Mouse (Mus musculus): Measurements from ENCODE around the gene 1700007K13Rik. TPM values are rescaled to one million over a fixed set of nuclear protein-coding genes. Genes with fewer than 3 reads are reported as not detected.

1700007K13Rik gene
- polyA plus RNA-seq (2012; fragmentation: generic; extraction: Trizol), result 1 to 10 TPM in 1 of 2 experiments, under 1 TPM in 1; 0.63 to 1.1 TPM

DNA sequence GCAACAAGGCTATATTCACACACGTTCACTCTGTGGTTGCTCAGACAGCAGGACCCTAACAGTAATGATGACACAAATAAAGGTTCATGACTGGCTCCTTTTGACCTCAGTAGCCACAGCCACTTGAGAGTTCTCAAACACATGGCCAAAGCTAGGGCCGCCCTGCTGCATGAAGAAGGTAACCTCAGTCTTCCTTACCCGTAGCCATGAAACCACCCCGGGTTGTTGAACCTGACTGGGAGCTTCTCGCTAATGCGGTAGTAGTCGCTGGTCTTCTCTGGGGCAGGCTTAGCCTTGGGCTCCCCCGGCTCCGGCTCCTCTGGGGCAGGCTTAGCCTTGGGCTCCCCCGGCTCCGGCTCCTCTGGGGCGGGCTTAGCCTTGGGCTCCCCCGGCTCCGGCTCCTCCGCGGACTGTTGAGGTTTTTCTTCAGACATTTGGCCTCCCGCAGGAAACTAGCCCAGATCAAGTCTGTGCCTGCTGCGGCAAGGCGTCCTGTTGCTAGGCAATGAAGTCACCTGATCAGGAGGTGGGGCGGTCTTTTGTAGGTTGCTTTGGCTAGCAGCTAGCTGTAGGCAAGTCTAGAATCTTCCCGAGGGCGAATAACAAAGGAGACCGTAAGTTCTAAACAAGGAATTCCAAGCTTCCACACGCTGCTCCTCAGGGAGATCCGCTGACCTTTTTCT, at the start of gene 1700007K13Rik:
Gene 1700007K13Rik, minus strand, starts transcription at position 497 of the 683 bp plus-strand sequence.

GRCm38 (mm10) chr2:28512798-28513401, 46.8 kb upstream of the 1700007K13Rik start, which contains the start of gene Ralgds:
Ralgds (plus strand) TSS chr2:28513125.

GRCm38 (mm10) chr2:28505795-28506194, 39.7 kb upstream of the 1700007K13Rik start, which contains the start of gene Gm10134:
Gm10134 (plus strand) TSS chr2:28506095.

GRCm38 (mm10) chr2:28496671-28497070, 30.5 kb upstream of the 1700007K13Rik start, which contains the start of gene Gbgt1:
Gbgt1 (plus strand) TSS chr2:28496891.

DNA sequence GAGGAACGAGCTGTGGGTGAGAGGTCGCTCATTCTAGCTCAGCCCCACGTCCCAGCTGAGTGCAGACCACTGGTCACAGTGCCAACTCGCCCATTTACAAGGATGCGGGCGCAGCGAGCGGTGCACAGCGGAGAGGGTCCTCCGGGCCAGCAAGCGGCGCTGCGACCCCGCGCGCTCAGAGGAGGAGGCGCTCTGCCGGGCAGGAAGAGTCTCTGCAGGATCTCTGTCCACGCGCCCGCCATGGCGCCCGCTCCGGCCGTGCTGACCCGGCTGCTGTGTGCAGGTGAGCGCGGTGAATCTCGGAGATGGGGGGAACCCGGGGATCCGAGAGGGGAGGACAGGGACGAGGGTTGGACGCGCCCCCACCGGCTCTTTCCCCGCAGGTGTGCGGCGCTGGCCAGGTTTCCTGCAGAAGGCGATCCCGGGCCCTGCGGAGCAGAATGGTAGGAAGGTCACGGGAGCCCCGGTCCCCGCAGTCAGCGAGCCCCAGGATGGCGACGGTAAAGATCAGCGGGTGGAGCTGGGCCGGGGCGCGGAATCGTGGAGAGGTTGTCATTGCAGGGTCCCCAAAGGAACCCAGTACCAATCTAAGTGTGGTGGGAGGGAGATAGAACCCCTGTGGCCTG, 1.8 kb upstream of the 1700007K13Rik start, which contains the start of gene Mrps2:
Gene Mrps2, plus strand, starts transcription at position 207 of the 626 bp plus-strand sequence.

GRCm38 (mm10) chr2:28446515-28447314, 19.4 kb downstream of the 1700007K13Rik start, which contains the start of gene Ppp1r26:
Ppp1r26 (plus strand) TSS chr2:28446800.

Other genes with a start within 250 kb of the 1700007K13Rik start
- gene Ppp1r26, start 19.5 kb downstream of the 1700007K13Rik start, polyA plus RNA-seq (2012; fragmentation: generic; extraction: Trizol), result under 1 TPM in 1 of 2 experiments, not detected in 1; 0.04 TPM
- 10 to 100 TPM; 12.9 to 17.0 TPM for gene Mrps2, start 1.7 kb upstream of the 1700007K13Rik start, polyA plus RNA-seq (2012; fragmentation: generic; extraction: Trizol)
- under 1 TPM in 1 of 2 experiments, not detected in 1; 0.38 TPM for gene Gbgt1, start 30.6 kb upstream of the 1700007K13Rik start, polyA plus RNA-seq (2012; fragmentation: generic; extraction: Trizol)
- not detected for gene Gm10134, start 39.8 kb upstream of the 1700007K13Rik start, polyA plus RNA-seq (2012; fragmentation: generic; extraction: Trizol)
- gene Ralgds, start 46.8 kb upstream of the 1700007K13Rik start, polyA plus RNA-seq (2012; fragmentation: generic; extraction: Trizol), result 10 to 100 TPM in 1 of 2 experiments, 1 to 10 TPM in 1; 4.8 to 61.9 TPM
- under 1 TPM in 1 of 2 experiments, not detected in 1; 0.07 TPM for gene Cel, start 97.1 kb upstream of the 1700007K13Rik start, polyA plus RNA-seq (2012; fragmentation: generic; extraction: Trizol)
- 10 to 100 TPM; 24.3 to 31.8 TPM for gene Gtf3c5, start 117.4 kb upstream of the 1700007K13Rik start, polyA plus RNA-seq (2012; fragmentation: generic; extraction: Trizol)
- not detected for gene Gfi1b, start 155.7 kb upstream of the 1700007K13Rik start, polyA plus RNA-seq (2012; fragmentation: generic; extraction: Trizol)
- 1 to 10 TPM; 1.9 to 7.6 TPM for gene Tsc1, start 174.9 kb upstream of the 1700007K13Rik start, polyA plus RNA-seq (2012; fragmentation: generic; extraction: Trizol)
- gene Spaca9, start 233.4 kb upstream of the 1700007K13Rik start, polyA plus RNA-seq (2012; fragmentation: generic; extraction: Trizol), result 1 to 10 TPM; 1.7 to 2.2 TPM
- under 1 TPM; 0.06 to 0.61 TPM for gene Ak8, start 233.8 kb upstream of the 1700007K13Rik start, polyA plus RNA-seq (2012; fragmentation: generic; extraction: Trizol)

Measured in C3H10T1/2 (cell line).